Mouse (Mus musculus) testis, adult 2 months (tissue): Measurements from ENCODE around the gene Lipf. TPM values are rescaled to one million over a fixed set of nuclear protein-coding genes. Genes with fewer than 3 reads are reported as not detected.

ENCODE experiments used
- H3K27ac ChIP-seq: fragments of 200-500 bp; 2 replicates; pipeline ENCODE4 v1.5.1; 2012; ENCODE audit warnings: low read depth, low read length; ENCODE audit not compliant: control insufficient read depth, insufficient read depth
- H3K27me3 ChIP-seq: fragments of 200-500 bp; 2 replicates; pipeline ENCODE4 v1.6.1; 2012; ENCODE audit warnings: mild to moderate bottlenecking, low read length, moderate library complexity; ENCODE audit not compliant: control insufficient read depth, insufficient read depth
- H3K36me3 ChIP-seq: fragments of 200-500 bp; 2 replicates; pipeline ENCODE4 v1.6.1; 2012; ENCODE audit warnings: mild to moderate bottlenecking, low read length; ENCODE audit not compliant: control insufficient read depth, insufficient read depth
- H3K4me1 ChIP-seq: fragments of 200-500 bp; 2 replicates; pipeline ENCODE4 v1.6.1; 2012; ENCODE audit warnings: low read length; ENCODE audit not compliant: control insufficient read depth, insufficient read depth
- H3K4me3 ChIP-seq: fragments of 200-500 bp; 2 replicates; pipeline ENCODE4 v1.5.1; 2012; ENCODE audit warnings: low read depth, mild to moderate bottlenecking, low read length, moderate library complexity, mixed read lengths; ENCODE audit not compliant: control insufficient read depth
- CTCF ChIP-seq: fragments of 200-500 bp; IDR thresholded peaks from 2 replicates; pipeline ENCODE4 v1.5.1; 2012; ENCODE audit warnings: low read depth, mild to moderate bottlenecking, inconsistent platforms, low read length, moderate library complexity; ENCODE audit not compliant: control insufficient read depth, insufficient read depth, insufficient replicate concordance
- POLR2A ChIP-seq: fragments of 200-500 bp; IDR thresholded peaks from 2 replicates; pipeline ENCODE4 v1.6.1; 2012; ENCODE audit warnings: low read depth, mild to moderate bottlenecking, inconsistent platforms, low read length, moderate library complexity; ENCODE audit not compliant: control insufficient read depth
- polyA plus RNA-seq: library from polyadenylated mRNA; depleted of rRNA; stranded (reverse); fragments of >200 nt; gene quantifications from 2 replicates; pipeline ENCODE4 v1.2.3, GENCODE M21; 2012; rRNA removed

Lipf gene
- 5.4 and 6.1 TPM in 2 replicates for polyA plus RNA-seq

DNA sequence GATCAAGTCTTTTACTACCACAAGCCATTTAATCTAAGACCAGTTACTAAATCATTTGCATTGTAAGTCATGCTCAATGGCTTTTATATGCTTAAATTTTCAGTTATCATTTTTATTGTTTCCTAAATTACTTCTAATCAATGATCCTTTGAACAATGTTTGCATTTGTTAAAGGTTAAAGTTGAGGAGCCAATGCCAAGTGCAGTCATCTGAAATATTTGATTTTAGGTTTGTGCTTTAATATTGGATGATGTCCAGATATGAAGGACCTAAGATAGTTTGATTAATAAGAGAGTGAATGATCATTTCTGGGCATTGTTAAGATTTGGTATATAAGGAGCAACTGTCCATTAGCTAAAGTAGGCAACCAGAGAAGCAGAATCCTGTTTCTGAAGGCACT is at the start of gene Lipf:
Lipf (plus strand) TSS at position 301 of the 400 bp plus-strand sequence.
- Histone ChIP-seq H3K27ac (no peak within 1 kb of the TSS), H3K27me3 (no peaks in the 10 kb centered on the region), H3K4me3 (no peak within 1 kb of the TSS), H3K4me1 (no peaks in the 10 kb centered on the region), H3K36me3 (no peaks in the 10 kb centered on the region)
- TF ChIP-seq CTCF, result no peak

DNA sequence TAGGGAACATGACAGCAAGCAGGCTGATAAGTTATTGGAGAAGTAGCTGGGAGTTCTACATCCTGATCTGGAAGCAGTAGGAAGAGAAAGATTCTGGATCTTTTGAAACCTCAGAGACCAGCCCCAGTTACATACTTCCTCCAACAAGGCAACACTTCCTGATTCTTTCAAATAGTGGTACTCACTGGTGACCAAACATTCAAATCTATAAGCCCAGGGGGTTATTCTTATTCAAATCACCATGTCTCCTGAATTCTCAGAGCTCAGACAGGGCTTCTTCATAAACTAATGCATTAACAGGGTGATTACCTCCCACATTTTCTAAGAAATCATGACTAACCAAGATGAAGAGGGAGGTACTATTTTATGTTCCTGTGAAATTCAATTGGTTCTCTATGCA is 36.9 kb upstream of the Lipf start:
- TF ChIP-seq CTCF (no peak), POLR2A (no peak)
- Histone ChIP-seq H3K4me3 (no peak overlapping the region), H3K36me3 (no peaks in the 10 kb centered on the region), H3K27ac (no peak overlapping the region), H3K4me1 (no peaks in the 10 kb centered on the region), H3K27me3 (no peaks in the 10 kb centered on the region)

DNA sequence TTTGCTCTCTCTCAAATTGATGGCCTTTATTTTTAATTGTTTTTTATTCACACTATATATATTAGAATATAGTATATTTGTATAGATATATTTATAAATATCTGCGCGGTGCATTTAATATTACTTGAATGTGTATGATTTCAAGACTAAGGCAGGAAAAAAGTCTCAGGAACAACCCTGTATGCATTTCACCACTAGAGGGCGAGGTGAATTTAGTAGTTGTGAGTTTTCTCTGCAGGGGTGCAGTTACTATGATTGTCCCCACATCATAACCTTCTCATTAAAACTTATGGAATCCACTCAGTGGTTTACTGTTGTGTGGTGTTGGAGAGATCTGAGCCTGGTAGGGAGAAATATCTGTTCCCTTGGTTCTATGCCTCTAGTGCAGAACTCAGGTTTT is 18.0 kb downstream of the Lipf start:
- H3K27ac ChIP-seq, result no peak overlapping the region
- H3K4me1 ChIP-seq, result no peaks in the 10 kb centered on the region
- no peak for TF ChIP-seq CTCF
- no peak overlapping the region for H3K4me3 ChIP-seq
- no peaks in the 10 kb centered on the region for H3K27me3 ChIP-seq
- no peaks in the 10 kb centered on the region for H3K36me3 ChIP-seq

DNA sequence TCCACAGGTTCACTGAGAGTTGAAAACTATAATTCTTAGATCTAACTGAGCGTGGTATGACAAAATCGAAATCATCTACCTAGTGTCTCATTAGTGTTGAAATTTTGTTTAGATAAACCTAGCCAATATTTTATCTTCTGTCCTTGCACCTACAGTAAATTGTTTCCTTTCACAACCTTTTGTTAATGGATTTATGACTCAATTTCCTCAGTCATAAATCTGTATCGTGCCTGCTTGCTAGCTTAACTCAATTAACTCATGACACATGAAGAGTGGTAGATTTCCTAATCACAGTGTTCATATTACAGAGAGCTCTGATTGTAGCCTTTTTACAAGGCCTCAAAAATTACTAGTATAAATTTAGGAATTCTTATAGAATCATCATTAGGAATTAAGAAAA is 22.1 kb downstream of the Lipf start:
- TF ChIP-seq CTCF, result no peak
- no peak for TF ChIP-seq POLR2A
- Histone ChIP-seq H3K27me3 (no peaks in the 10 kb centered on the region), H3K4me3 (no peak overlapping the region), H3K36me3 (no peaks in the 10 kb centered on the region), H3K27ac (no peak overlapping the region), H3K4me1 (no peaks in the 10 kb centered on the region)

DNA sequence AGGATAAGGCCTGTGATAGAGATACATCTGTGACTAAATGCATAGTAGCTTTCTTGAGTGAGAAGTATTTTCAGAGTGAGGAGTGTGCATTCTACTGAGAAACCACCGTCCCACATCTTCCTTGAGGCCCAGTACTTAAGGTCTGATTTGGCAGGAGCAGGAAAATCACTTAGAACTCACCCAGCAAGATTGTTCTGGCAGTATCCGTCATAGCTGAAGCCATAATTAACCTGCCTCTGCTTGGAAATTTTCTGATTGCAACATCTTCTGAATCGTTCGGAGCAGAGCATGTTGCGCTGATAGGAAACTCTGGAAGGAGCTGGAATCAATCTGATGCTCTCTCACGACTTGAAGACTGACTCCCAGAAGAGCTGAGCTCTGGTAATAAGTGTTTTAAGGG is 47.0 kb downstream of the Lipf start, which contains the start of gene Lipk:
Lipk (plus strand) TSS at position 289 of the 400 bp plus-strand sequence.
- TF ChIP-seq POLR2A (no peak), CTCF (no peak)
- no peaks in the 10 kb centered on the region for H3K27me3 ChIP-seq
- no peaks in the 10 kb centered on the region for H3K36me3 ChIP-seq
- no peaks in the 10 kb centered on the region for H3K4me1 ChIP-seq
- H3K27ac ChIP-seq, result no peak within 1 kb of the TSS
- no peak within 1 kb of the TSS for H3K4me3 ChIP-seq

DNA sequence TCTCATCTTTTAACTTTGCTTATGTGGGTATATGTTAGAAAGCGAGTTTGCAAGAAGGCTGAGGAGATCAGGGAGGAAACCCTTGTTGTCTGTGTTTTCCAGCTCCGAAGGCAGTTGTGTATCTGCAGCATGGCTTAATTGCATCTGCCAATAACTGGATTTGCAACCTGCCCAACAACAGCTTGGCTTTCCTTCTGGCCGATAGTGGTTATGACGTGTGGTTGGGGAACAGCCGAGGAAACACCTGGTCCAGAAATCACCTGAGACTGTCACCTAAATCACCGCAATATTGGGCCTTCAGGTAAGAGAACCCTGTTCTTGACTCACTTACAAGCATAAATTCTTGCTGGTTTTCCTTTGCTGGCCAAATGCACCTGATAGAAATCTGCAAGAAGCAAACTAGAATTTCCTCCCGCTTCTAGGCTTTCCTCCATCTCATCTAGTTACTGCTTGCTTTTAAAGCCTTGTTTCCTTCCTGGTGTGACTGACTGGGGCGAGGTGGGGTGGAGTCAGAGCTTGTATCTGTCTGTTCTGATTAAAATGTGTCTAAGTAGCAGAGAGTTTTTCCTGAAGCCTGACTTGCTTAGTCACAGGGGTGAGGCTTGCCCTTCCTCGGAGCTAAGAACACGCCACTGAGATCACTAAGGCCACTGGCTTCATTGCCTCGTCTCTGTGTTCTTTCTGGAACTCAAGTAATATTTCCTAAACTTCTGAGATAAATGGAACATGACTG is 60.6 kb downstream of the Lipf start:
- Histone ChIP-seq H3K36me3 (no peaks in the 10 kb centered on the region), H3K27me3 (no peaks in the 10 kb centered on the region), H3K27ac (no peak overlapping the region), H3K4me1 (no peaks in the 10 kb centered on the region), H3K4me3 (no peak overlapping the region)
- no peak for TF ChIP-seq POLR2A
- TF ChIP-seq CTCF, result no peak

DNA sequence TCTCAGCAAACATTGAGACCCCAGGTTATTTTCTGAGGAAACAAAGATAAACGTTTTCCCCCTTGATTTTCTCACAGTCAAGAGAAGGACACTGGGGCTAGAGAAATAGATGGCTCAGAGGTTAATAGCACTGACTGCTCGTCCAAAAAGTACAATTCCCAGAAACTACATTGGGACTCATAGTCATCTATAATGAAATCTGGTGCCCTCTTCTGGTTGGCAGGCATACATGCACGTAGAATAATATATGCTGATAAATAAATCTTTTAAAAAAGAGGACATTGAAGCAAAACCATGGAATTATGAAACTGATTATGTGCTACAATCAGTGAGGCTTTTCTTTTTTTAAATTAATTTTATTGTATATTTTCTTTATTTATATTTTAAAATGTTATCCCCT is 61.8 kb downstream of the Lipf start:
- no peak overlapping the region for H3K4me3 ChIP-seq
- H3K4me1 ChIP-seq, result no peaks in the 10 kb centered on the region
- no peak overlapping the region for H3K27ac ChIP-seq
- H3K36me3 ChIP-seq, result no peaks in the 10 kb centered on the region
- TF ChIP-seq POLR2A (no peak), CTCF (no peak)
- no peaks in the 10 kb centered on the region for H3K27me3 ChIP-seq

Other genes with a start within 250 kb of the Lipf start
- gene Lipo2, start 209.8 kb upstream of the Lipf start, polyA plus RNA-seq, result 0.73 and 1.4 TPM in 2 replicates
- gene Lipo3, start 199.2 kb upstream of the Lipf start, polyA plus RNA-seq, result 2.4 and 3.2 TPM in 2 replicates
- gene Lipo1, start 173.7 kb upstream of the Lipf start, polyA plus RNA-seq, result not detected in 2 replicates
- 0.06 and 0.08 TPM in 2 replicates for gene Lipk, start 47.1 kb downstream of the Lipf start, polyA plus RNA-seq
- gene Lipn, start 106.2 kb downstream of the Lipf start, polyA plus RNA-seq, result not detected in 2 replicates
- gene Lipm, start 139.7 kb downstream of the Lipf start, polyA plus RNA-seq, result not detected in 2 replicates
- 2.2 and 2.8 TPM in 2 replicates for gene Ankrd22, start 204.9 kb downstream of the Lipf start, polyA plus RNA-seq
- 38.0 and 42.9 TPM in 2 replicates for gene Stambpl1, start 231.0 kb downstream of the Lipf start, polyA plus RNA-seq